Mouse (Mus musculus) forebrain, embryonic 10.5 days (tissue): ENCODE measurements around the gene Cemip. TPM values are rescaled to one million over a fixed set of nuclear protein-coding genes. Genes with fewer than 3 reads are reported as not detected.

Experiments used
- DNase-seq: peaks from one replicate; pipeline ENCODE4 v3.0.0-alpha.2; 2017; ENCODE audit warnings: low spot score; ENCODE audit errors: extremely low spot score
- H3K27ac ChIP-seq: fragments of 300-500 bp; sonication (generic); 2 replicates; pipeline ENCODE4 v1.5.1; 2016; ENCODE audit warnings: mild to moderate bottlenecking
- H3K27me3 ChIP-seq: fragments of 300-500 bp; sonication (generic); 2 replicates; pipeline ENCODE4 v1.6.1; 2016; ENCODE audit warnings: mild to moderate bottlenecking; ENCODE audit not compliant: poor library complexity, severe bottlenecking
- H3K36me3 ChIP-seq: fragments of 300-500 bp; sonication (generic); replicated peaks from 2 replicates; pipeline ENCODE4 v1.6.1; 2016; ENCODE audit warnings: mild to moderate bottlenecking, moderate library complexity
- H3K4me1 ChIP-seq: fragments of 300-500 bp; sonication (generic); 2 replicates; pipeline ENCODE4 v1.6.1; 2016
- H3K4me3 ChIP-seq: fragments of 300-500 bp; sonication (generic); 2 replicates; pipeline ENCODE4 v1.5.1; 2016; ENCODE audit warnings: mild to moderate bottlenecking, moderate library complexity
- H3K9me3 ChIP-seq: fragments of 300-500 bp; sonication (generic); 2 replicates; pipeline ENCODE4 v1.6.1; 2016; ENCODE audit warnings: mild to moderate bottlenecking, moderate library complexity
- WGBS: fragments of 180-500 bp; shearing (Covaris S2); methylation state at CpG from one replicate; pipeline ENCODE4 v1.1.7; 2016; 5-methylcytosine and 5-hydroxymethylcytosine counted together
- polyA plus RNA-seq: library from polyadenylated mRNA; unstranded; fragments of >200 nt; fragmentation: Nextera tagmentation; extraction: Ambion mirVana; gene quantifications from 2 replicates; pipeline ENCODE4 v1.2.1, GENCODE M21; 2016

Gene Cemip
- polyA plus RNA-seq, 1 experiment from 2014 or later = 0.14 TPM

GRCm38 (mm10) chr7:84042726-84043125 is 43.6 kb downstream of the Cemip start:
- DNase-seq = no peak
- H3K9me3 ChIP-seq = no peaks in the 10 kb centered on the region
- H3K4me3 ChIP-seq = no peak overlapping the region
- no peaks in the 10 kb centered on the region for H3K27me3 ChIP-seq
- no peaks in the 10 kb centered on the region for H3K36me3 ChIP-seq
- no peaks in the 10 kb centered on the region for H3K4me1 ChIP-seq
- 78% methylated on average over 1 of the region's 1 CpGs for WGBS
- H3K27ac ChIP-seq = no peak overlapping the region

GRCm38 (mm10) chr7:84039856-84040522 is 46.3 kb downstream of the Cemip start:
- H3K27me3 ChIP-seq = no peaks in the 10 kb centered on the region
- no peak overlapping the region for H3K4me3 ChIP-seq
- WGBS = 74% methylated on average over 8 of the region's 8 CpGs
- no peaks in the 10 kb centered on the region for H3K9me3 ChIP-seq
- H3K4me1 ChIP-seq = no peaks in the 10 kb centered on the region
- no peak overlapping the region for H3K27ac ChIP-seq
- no peak for DNase-seq
- H3K36me3 ChIP-seq = no peaks in the 10 kb centered on the region

- no peak overlapping the region for H3K4me3 ChIP-seq
- H3K4me1 ChIP-seq = no peaks in the 10 kb centered on the region
- no peaks in the 10 kb centered on the region for H3K27me3 ChIP-seq
- no peaks in the 10 kb centered on the region for H3K9me3 ChIP-seq
- WGBS = 96% methylated on average over 10 of the region's 10 CpGs
- no peaks in the 10 kb centered on the region for H3K36me3 ChIP-seq
- DNase-seq = no peak
- H3K27ac ChIP-seq = no peak overlapping the region
These were observed 47.7 kb downstream of the Cemip start for GRCm38 (mm10) chr7:84038642-84039041.

GRCm38 (mm10) chr7:84032831-84033230 is 53.5 kb downstream of the Cemip start:
- H3K4me3 ChIP-seq = no peak overlapping the region
- no peaks in the 10 kb centered on the region for H3K4me1 ChIP-seq
- no peaks in the 10 kb centered on the region for H3K36me3 ChIP-seq
- no peaks in the 10 kb centered on the region for H3K9me3 ChIP-seq
- 100% methylated on average over 1 of the region's 1 CpGs for WGBS
- no peaks in the 10 kb centered on the region for H3K27me3 ChIP-seq
- no peak overlapping the region for H3K27ac ChIP-seq
- no peak for DNase-seq

GRCm38 (mm10) chr7:84029120-84029771 is 57.1 kb downstream of the Cemip start:
- no peak for DNase-seq
- Histone ChIP-seq H3K9me3 (no peaks in the 10 kb centered on the region), H3K4me3 (no peak overlapping the region), H3K27ac (no peak overlapping the region), H3K4me1 (no peaks in the 10 kb centered on the region), H3K27me3 (no peaks in the 10 kb centered on the region), H3K36me3 (no peaks in the 10 kb centered on the region)
- 66% methylated on average over 3 of the region's 3 CpGs for WGBS

GRCm38 (mm10) chr7:84028368-84028767 is 57.9 kb downstream of the Cemip start:
- H3K9me3 ChIP-seq = no peaks in the 10 kb centered on the region
- no peaks in the 10 kb centered on the region for H3K27me3 ChIP-seq
- no peaks in the 10 kb centered on the region for H3K4me1 ChIP-seq
- no peak overlapping the region for H3K4me3 ChIP-seq
- WGBS = 87% methylated on average over 4 of the region's 4 CpGs
- no peak for DNase-seq
- no peaks in the 10 kb centered on the region for H3K36me3 ChIP-seq
- H3K27ac ChIP-seq = no peak overlapping the region

- Histone ChIP-seq H3K9me3 (no peaks in the 10 kb centered on the region), H3K4me3 (no peak overlapping the region), H3K27ac (no peak overlapping the region), H3K4me1 (no peaks in the 10 kb centered on the region), H3K27me3 (no peaks in the 10 kb centered on the region), H3K36me3 (no peaks in the 10 kb centered on the region)
- no peak for DNase-seq
- WGBS = 74% methylated on average over 1 of the region's 1 CpGs
These were observed 59.2 kb downstream of the Cemip start for GRCm38 (mm10) chr7:84026950-84027585.

GRCm38 (mm10) chr7:84026090-84026489 is 60.2 kb downstream of the Cemip start:
- Histone ChIP-seq H3K36me3 (no peaks in the 10 kb centered on the region), H3K4me3 (no peak overlapping the region), H3K4me1 (no peaks in the 10 kb centered on the region), H3K9me3 (no peaks in the 10 kb centered on the region), H3K27me3 (no peaks in the 10 kb centered on the region), H3K27ac (no peak overlapping the region)
- WGBS = 89% methylated on average over 4 of the region's 4 CpGs
- DNase-seq = no peak

GRCm38 (mm10) chr7:84023466-84023865 is 62.8 kb downstream of the Cemip start:
- Histone ChIP-seq H3K4me1 (no peaks in the 10 kb centered on the region; the same call in 1 of the 2 replicates), H3K27ac (no peak overlapping the region), H3K36me3 (no peaks in the 10 kb centered on the region), H3K27me3 (no peaks in the 10 kb centered on the region), H3K4me3 (no peak overlapping the region), H3K9me3 (no peaks in the 10 kb centered on the region)
- 81% methylated on average over 6 of the region's 6 CpGs for WGBS
- no peak for DNase-seq

- 90% methylated on average over 3 of the region's 3 CpGs for WGBS
- H3K4me3 ChIP-seq = no peak overlapping the region
- no peaks in the 10 kb centered on the region for H3K27me3 ChIP-seq
- peaks cover 4% of the 10 kb centered on the region; the same call in 1 of the 2 replicates for H3K4me1 ChIP-seq
- no peak overlapping the region for H3K27ac ChIP-seq
- no peak for DNase-seq
- no peaks in the 10 kb centered on the region for H3K36me3 ChIP-seq
- H3K9me3 ChIP-seq = no peaks in the 10 kb centered on the region
These were observed 63.8 kb downstream of the Cemip start for GRCm38 (mm10) chr7:84022462-84022861.

GRCm38 (mm10) chr7:84019381-84019780 is 66.9 kb downstream of the Cemip start:
- Histone ChIP-seq H3K4me1 (peaks cover 4% of the 10 kb centered on the region; the same call in 1 of the 2 replicates), H3K36me3 (no peaks in the 10 kb centered on the region), H3K27ac (no peak overlapping the region), H3K4me3 (no peak overlapping the region), H3K9me3 (no peaks in the 10 kb centered on the region), H3K27me3 (no peaks in the 10 kb centered on the region)
- no peak for DNase-seq

- WGBS = 79% methylated on average over 5 of the region's 5 CpGs
- Histone ChIP-seq H3K4me1 (peaks cover 4% of the 10 kb centered on the region; the same call in 1 of the 2 replicates), H3K36me3 (no peaks in the 10 kb centered on the region), H3K27ac (no peak overlapping the region), H3K4me3 (no peak overlapping the region), H3K9me3 (no peaks in the 10 kb centered on the region), H3K27me3 (no peaks in the 10 kb centered on the region)
- DNase-seq = no peak
These were observed 67.7 kb downstream of the Cemip start for GRCm38 (mm10) chr7:84018291-84019266.
